Mouse (Mus musculus) C2C12 (cell line): ENCODE data around the gene Bbx.

ENCODE experiments used
- CTCF ChIP-seq: IDR thresholded peaks from one replicate; pipeline ENCODE4 v1.5.1; 2011; ENCODE audit not compliant: control insufficient read depth, insufficient read depth, insufficient read length
- MAX ChIP-seq: IDR thresholded peaks from one replicate; pipeline ENCODE4 v1.6.1; 2011; ENCODE audit warnings: mild to moderate bottlenecking, control low read depth
- MYOD1 ChIP-seq: IDR thresholded peaks from one replicate; pipeline ENCODE4 v1.6.1; 2011; ENCODE audit warnings: low read depth; ENCODE audit not compliant: control insufficient read depth, insufficient read length
- MYOG ChIP-seq: IDR thresholded peaks from one replicate; pipeline ENCODE4 v1.6.1; 2011; ENCODE audit not compliant: control insufficient read depth, insufficient read length; ENCODE audit errors: extremely low read depth
- USF1 ChIP-seq: IDR thresholded peaks from one replicate; pipeline ENCODE4 v1.6.1; 2011; ENCODE audit warnings: low read depth, mild to moderate bottlenecking, control low read depth, moderate library complexity

- TF ChIP-seq CTCF (no peak), MYOD1 (no peak), MAX (no peak), USF1 (no peak), MYOG (no peak)
These were observed 57.6 kb downstream of the Bbx start for GRCm38 (mm10) chr16:50374611-50375010.
